In the genomic region with DNA sequence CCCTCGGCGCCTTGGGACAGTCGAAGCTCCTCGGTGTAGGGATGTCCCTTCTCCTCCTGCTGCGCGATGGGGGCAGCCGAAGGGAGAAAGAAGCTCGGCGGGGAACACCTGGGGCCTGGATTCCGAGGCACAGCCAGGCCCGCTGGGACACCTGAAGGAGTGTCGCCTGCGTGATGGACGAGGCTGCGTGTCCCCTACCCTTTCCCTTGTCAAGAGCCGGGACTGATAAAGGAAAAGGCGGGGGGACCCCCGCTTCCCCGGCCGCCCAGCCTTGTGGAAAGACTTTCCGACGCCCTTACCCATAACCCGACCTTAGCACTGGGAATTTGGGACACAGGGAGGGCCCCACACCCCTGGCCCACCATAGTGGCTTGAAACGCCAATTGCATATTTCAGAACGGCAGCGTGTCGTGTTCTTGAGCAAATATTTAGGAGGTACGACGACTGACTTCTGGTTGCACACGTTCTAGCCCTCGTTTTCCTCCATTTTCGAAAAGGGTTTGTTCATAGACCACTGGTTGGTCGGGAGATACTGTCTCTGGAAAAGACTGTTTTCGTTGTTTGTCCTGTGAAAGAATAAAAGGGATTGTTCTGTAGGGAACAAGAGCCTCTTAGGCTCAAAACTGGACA, we compare ENCODE assay signal across 8 mouse cellular contexts. TPM values are rescaled to one million over a fixed set of nuclear protein-coding genes. Genes with fewer than 3 reads are reported as not detected.
DNase-seq lines count a peak whose midpoint lies in the region; ATAC-seq and TF ChIP-seq lines count a peak whose summit lies in the region.

No protein-coding gene starts in this region.

- H3K27ac ChIP-seq in heart, embryonic 15.5 days: peak overlapping the region; percentile 93
- H3K27ac ChIP-seq in liver, adult 2 months (replicated peaks; ENCODE audit: insufficient read depth, low read depth, low read length): peak overlapping the region; percentile 25
- peak overlapping the region; percentile 91 for H3K27ac ChIP-seq in neural tube, embryonic 15.5 days (replicated peaks)

- H3K4me1 ChIP-seq in heart, embryonic 15.5 days (replicated peaks): peaks cover 14% of the 10 kb centered on the region
- peaks cover 4% of the 10 kb centered on the region; the same call in 1 of the 2 replicates for H3K4me1 ChIP-seq in liver, adult 2 months (ENCODE audit: control insufficient read depth, insufficient read depth, low read length)
- H3K4me1 ChIP-seq in neural tube, embryonic 15.5 days: peaks cover 27% of the 10 kb centered on the region

- H3K4me2 ChIP-seq in heart, embryonic 15.5 days: peak overlapping the region; percentile 82
- H3K4me2 ChIP-seq in neural tube, embryonic 15.5 days: peak overlapping the region; percentile 93

- no peaks in the 10 kb centered on the region; the same call in 1 of the 2 replicates for H3K79me2 ChIP-seq in liver, adult 2 months (ENCODE audit: control insufficient read depth, insufficient read depth, low read length)

- H3K27me3 ChIP-seq in heart, embryonic 15.5 days: no peaks in the 10 kb centered on the region
- no peaks in the 10 kb centered on the region for H3K27me3 ChIP-seq in liver, adult 2 months (ENCODE audit: control insufficient read depth, insufficient read depth, low read length)
- H3K27me3 ChIP-seq in neural tube, embryonic 15.5 days (replicated peaks): no peaks in the 10 kb centered on the region

- H3K4me3 ChIP-seq in heart, embryonic 15.5 days: peak overlapping the region; percentile 84
- peak overlapping the region; percentile 85 for H3K4me3 ChIP-seq in liver, adult 2 months (ENCODE audit: insufficient read depth, low read depth, low read length)
- peak overlapping the region; percentile 88 for H3K4me3 ChIP-seq in neural tube, embryonic 15.5 days (replicated peaks)

- TF ChIP-seq POLR2A in liver, adult 2 months (IDR thresholded peaks at IDR 0.05; ENCODE audit: extremely low read depth, insufficient read depth, low read length): no peak

- TF ChIP-seq CTCF in liver, adult 2 months (IDR thresholded peaks at IDR 0.05; ENCODE audit: low read depth, low read length): no peak

- peaks cover 7% of the 10 kb centered on the region; the same call in 1 of the 2 replicates for H3K36me3 ChIP-seq in heart, embryonic 15.5 days
- no peaks in the 10 kb centered on the region for H3K36me3 ChIP-seq in liver, adult 2 months (ENCODE audit: control insufficient read depth, insufficient read depth, low read length)
- H3K36me3 ChIP-seq in neural tube, embryonic 15.5 days: no peaks in the 10 kb centered on the region

- peak; percentile 19 for DNase-seq in gastrocnemius, postnatal 14 days
- no peak for DNase-seq in gastrocnemius, adult 8-10 months (ENCODE audit: low spot score in 2 of 2)
- DNase-seq in thymus, postnatal 0 days (ENCODE audit: low spot score): peak; percentile 18
- no peak for DNase-seq in thymus, postnatal 25 days
- peak; percentile 12 for DNase-seq in liver, adult 2 months (ENCODE audit: extremely low read depth, low read depth, low spot score)
- no peak for DNase-seq in urinary bladder, postnatal 10 days (ENCODE audit: low spot score)

- intact Hi-C loops in gastrocnemius, postnatal 14 days (cut with DNase I; ENCODE audit: low total_unique reads): no loop called here

- H3K9ac ChIP-seq in heart, embryonic 15.5 days: peak overlapping the region; percentile 92
- H3K9ac ChIP-seq in liver, adult 2 months (ENCODE audit: low read depth, low read length): peak overlapping the region; percentile 81
- peak overlapping the region; percentile 85 for H3K9ac ChIP-seq in neural tube, embryonic 15.5 days (replicated peaks)

- WGBS in heart, embryonic 15.5 days: under 1% methylated on average over 32 of the region's 34 CpGs
- under 1% methylated on average over 33 of the region's 34 CpGs for WGBS in liver, adult 2 months
- WGBS in neural tube, embryonic 15.5 days: under 1% methylated on average over 30 of the region's 34 CpGs

- H3K9me3 ChIP-seq in heart, embryonic 15.5 days (replicated peaks): no peaks in the 10 kb centered on the region
- H3K9me3 ChIP-seq in neural tube, embryonic 15.5 days (replicated peaks): no peaks in the 10 kb centered on the region

- peak; percentile 18 for ATAC-seq in heart, embryonic 15.5 days (replicated peaks; ENCODE audit: insufficient number of reproducible peaks, insufficient read depth, low FRiP score, low read depth)
- ATAC-seq in neural tube, embryonic 15.5 days (ENCODE audit: low FRiP score): no peak

RNA-seq across cellular contexts. Expression of gene Npat, which starts 0.6 kb away (rescaled TPM):
- 1 to 10 TPM; 5.4 to 6.1 TPM for total RNA-seq in gastrocnemius, postnatal 14 days (2021)
- total RNA-seq in gastrocnemius, adult 8-10 months (2022): 1 to 10 TPM; 5.4 to 5.8 (median 5.4) TPM
- 13.3 and 13.5 TPM in 2 replicates for polyA plus RNA-seq in thymus, postnatal 0 days (2015; fragmentation: Nextera tagmentation; extraction: Ambion mirVana)
- polyA plus RNA-seq in heart, embryonic 15.5 days (2015; fragmentation: Nextera tagmentation; extraction: Ambion mirVana): 10.7 and 12.1 TPM in 2 replicates
- 3.8 and 5.2 TPM in 2 replicates for total RNA-seq in liver, adult 2 months (2014; rRNA removed)
- 0.57 and 0.86 TPM in 2 replicates for polyA plus RNA-seq in liver, adult 2 months (2012; rRNA removed)
- 9.0 and 10.7 TPM in 2 replicates for polyA plus RNA-seq in neural tube, embryonic 15.5 days (2015; fragmentation: Nextera tagmentation; extraction: Ambion mirVana)

RNA-seq across cellular contexts. Expression of gene Atm, which starts 0.9 kb away (rescaled TPM):
- total RNA-seq in gastrocnemius, postnatal 14 days (2021): 1 to 10 TPM; 6.6 to 7.1 TPM
- 1 to 10 TPM; 4.8 to 6.0 (median 5.4) TPM for total RNA-seq in gastrocnemius, adult 8-10 months (2022)
- polyA plus RNA-seq in thymus, postnatal 0 days (2015; fragmentation: Nextera tagmentation; extraction: Ambion mirVana): 11.0 and 13.5 TPM in 2 replicates
- polyA plus RNA-seq in heart, embryonic 15.5 days (2015; fragmentation: Nextera tagmentation; extraction: Ambion mirVana): 7.3 and 8.6 TPM in 2 replicates
- 7.6 and 8.3 TPM in 2 replicates for total RNA-seq in liver, adult 2 months (2014; rRNA removed)
- polyA plus RNA-seq in liver, adult 2 months (2012; rRNA removed): 0.77 and 0.93 TPM in 2 replicates
- 9.2 and 11.8 TPM in 2 replicates for polyA plus RNA-seq in neural tube, embryonic 15.5 days (2015; fragmentation: Nextera tagmentation; extraction: Ambion mirVana)

Comparison
In these comparisons a context has a peak if more than half of its experiments do, and no peak if none do; other contexts are left out.
1. DNase-seq: peak in gastrocnemius, postnatal 14 days (single experiment), thymus, postnatal 0 days (single experiment) and liver, adult 2 months (single experiment); none in gastrocnemius, adult 8-10 months (0 of 2), thymus, postnatal 25 days (single experiment) and urinary bladder, postnatal 10 days (single experiment).
2. H3K27ac ChIP-seq: peak in every context shown above with its lines; median percentile 93 in heart, embryonic 15.5 days; 91 in neural tube, embryonic 15.5 days; 25 in liver, adult 2 months.
3. Peak in every context shown above with its lines, with median percentiles within 50 percentile points of each other: H3K4me3 ChIP-seq and H3K9ac ChIP-seq.